Mouse (Mus musculus) gastrocnemius, postnatal 4 days (tissue): ENCODE results near the gene Grin3b. TPM values are rescaled to one million over a fixed set of nuclear protein-coding genes. Genes with fewer than 3 reads are reported as not detected.

Source experiments
- DNase-seq, 2 experiments: peaks; one replicate each; pipeline ENCODE4 v3.0.0; 2021 to 2022; ENCODE audit warnings: low spot score in 2 of 2, mixed read lengths in 2 of 2
- total RNA-seq, 2 experiments: library from RNA; stranded (reverse); gene quantifications; 2 replicates each; pipeline ENCODE4 v1.2.3; 2021

Gene Grin3b
- total RNA-seq, 2 experiments from 2014 or later: 0.10 to 0.27 TPM

DNA sequence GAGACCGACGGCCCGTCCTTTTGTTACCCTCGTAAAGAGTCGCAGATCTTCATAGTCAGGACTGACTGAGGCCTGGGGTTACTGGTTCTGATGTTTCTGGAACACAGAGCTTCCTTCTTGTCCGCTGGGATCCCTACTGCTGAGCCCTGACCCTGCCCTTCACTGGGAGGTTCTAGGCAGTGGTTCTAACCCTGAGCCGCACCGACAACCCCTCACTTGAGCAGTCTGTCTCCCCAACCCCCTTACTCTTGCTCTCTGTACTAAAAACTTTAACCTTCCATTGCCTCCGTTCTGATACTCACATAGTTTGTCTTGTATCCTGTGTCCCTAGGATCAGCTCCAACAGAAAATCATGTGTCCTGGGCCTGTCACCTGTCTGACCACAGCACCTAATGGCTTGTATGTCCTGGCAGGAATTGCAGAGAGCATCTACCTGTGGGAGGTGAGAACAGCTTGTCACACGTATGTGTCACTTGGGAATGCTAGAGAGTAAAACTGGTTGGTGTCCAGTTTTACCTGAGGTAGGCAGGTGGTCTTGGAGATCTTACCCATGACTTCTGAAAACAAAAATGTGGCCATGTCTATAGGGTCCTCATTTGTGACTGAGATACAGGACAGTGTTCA is 9.7 kb upstream of the Grin3b start:
- no peak for DNase-seq

DNA sequence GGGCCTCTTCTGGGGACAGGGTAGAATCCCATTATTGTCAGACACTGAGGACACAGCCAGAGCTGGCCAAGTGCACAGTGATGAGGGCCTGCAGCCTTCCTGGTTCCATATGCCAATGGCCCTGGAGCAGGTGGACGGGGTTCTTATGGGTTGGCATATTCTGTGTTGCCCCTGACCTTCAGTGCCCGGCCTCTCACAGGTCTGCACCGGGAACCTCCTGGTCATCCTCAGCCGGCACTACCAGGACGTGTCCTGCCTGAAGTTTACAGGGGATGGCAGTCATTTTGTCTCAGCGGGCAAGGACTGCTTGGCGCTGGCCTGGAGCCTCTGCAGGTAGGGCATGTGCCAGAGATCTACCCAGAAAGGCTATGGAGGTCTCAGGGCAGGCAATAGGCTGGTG is 5.8 kb upstream of the Grin3b start:
- DNase-seq: no peak

DNA sequence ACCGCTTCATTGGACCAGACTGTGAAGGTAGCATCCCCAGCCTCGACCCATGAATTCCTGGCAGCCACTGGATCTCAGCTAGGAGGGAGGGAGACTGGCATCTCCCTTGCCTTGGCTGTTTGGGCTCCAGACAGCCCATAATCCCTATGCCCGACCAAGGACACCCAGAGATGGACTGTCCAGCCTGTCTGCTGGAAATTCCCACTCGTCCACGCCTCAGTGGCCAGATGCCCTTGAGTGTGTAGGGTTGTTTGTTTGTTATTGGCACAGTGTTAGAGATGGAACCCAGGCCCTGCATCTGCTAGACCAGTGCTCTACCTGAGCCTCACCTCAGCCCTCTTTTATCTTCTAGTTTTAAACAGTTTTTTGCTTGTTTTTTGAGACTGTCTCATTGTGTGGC is 5.2 kb upstream of the Grin3b start:
- no peak for DNase-seq

DNA sequence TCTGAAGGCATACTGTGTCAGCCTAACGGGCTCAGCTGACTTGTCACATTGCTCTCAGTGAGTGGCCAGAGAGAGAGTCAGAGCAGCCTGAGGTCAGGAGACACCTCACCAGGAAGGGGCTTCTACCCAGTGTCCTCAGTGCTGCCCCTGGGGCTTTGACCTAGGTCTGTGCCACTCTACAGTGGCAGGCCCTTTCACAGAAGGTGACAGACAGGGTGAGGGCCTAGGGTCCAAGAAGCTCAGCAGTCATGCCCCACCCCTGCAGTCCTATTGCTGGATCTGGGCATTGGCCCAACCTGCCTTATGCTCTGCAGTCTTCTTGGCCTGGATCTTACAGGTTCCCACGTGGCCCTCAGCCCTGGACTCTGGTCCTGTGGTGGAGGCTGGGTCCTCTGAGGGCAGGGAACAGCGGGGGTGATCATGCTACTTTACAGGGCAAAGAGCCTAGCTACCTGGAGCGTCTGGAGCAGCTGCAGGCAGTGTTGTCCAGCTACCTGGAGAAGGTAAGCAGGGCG is 3.6 kb upstream of the Grin3b start:
- no peak for DNase-seq

DNA sequence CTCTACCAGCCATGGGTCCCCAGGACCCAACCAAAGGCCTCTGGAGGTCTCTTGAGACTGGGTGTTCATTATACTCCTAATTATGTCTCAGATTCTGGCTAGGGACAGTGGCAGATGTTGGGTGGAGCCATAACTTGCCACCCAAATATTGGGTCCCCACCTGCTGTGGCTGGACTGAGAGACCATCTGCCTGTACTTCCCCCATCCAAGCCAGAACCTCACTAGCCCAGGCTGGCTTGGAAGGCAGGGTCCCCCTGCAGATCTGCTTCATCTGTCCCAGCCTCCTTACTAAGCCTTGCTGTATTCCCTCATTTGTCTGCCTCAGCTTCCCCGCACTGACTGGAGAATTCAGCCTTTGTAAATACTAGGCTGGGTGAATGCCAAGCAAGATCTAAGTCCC is 2.3 kb upstream of the Grin3b start:
- DNase-seq: no peak

DNA sequence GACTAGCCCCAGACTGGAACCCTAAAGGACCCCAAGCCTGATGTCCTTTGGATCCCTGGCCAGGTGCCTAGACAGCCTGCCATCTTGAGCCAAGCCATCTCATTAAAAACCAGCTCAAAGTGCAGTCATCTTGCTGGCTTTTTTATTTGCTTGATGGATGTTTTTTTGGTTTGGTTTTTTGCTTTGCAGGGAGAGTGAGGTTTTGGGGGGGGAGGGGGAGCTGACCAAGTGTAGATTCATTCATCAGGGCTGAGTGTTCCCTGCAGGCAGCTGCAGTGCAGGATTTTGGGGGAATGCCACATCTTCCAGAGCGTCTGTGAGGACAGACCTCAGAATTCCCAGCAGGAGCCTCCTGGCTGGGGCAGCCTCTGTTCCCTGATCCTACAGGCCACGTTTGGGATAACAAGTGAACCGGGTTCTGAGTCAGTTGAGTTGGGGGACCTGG is 1.4 kb upstream of the Grin3b start:
- no peak for DNase-seq

DNA sequence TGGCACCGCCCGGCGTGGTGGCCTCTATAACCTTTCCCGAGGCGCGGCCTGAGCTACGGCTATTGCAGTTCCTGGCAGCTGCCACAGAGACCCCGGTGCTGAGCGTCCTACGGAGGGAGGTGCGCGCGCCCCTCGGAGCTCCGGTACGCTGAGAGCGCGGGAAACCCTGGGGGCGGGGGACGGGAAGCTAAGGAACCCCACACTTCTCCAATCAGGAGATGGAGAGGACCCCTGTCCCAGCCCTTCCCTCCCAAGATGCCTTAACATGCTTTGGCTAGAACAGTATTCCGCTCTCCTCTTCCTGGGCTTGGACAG is 625 bp downstream of the Grin3b start:
- DNase-seq: no peak

DNA sequence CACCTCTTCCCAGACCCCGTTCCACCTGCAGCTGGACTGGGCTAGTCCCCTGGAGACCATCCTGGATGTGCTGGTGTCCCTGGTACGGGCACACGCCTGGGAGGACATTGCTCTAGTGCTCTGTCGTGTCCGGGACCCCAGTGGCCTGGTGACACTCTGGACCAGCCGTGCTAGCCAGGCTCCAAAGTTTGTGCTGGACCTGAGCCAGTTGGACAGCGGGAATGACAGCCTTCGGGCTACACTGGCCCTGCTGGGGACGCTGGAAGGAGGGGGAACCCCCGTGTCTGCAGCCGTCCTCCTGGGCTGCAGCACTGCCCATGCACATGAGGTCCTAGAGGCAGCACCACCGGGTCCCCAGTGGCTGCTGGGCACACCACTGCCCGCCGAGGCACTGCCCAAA is 2.3 kb downstream of the Grin3b start:
- DNase-seq: no peak

DNA sequence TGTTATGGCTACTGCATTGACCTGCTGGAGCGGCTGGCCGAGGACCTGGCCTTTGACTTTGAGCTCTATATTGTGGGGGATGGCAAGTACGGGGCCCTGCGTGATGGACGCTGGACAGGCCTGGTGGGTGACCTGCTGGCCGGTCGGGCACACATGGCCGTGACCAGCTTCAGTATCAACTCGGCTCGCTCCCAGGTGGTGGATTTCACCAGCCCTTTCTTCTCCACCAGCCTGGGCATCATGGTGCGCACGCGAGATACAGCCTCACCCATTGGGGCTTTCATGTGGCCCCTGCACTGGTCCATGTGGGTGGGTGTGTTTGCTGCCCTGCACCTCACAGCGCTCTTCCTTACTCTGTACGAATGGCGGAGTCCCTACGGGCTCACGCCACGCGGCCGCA is 3.6 kb downstream of the Grin3b start:
- no peak for DNase-seq

DNA sequence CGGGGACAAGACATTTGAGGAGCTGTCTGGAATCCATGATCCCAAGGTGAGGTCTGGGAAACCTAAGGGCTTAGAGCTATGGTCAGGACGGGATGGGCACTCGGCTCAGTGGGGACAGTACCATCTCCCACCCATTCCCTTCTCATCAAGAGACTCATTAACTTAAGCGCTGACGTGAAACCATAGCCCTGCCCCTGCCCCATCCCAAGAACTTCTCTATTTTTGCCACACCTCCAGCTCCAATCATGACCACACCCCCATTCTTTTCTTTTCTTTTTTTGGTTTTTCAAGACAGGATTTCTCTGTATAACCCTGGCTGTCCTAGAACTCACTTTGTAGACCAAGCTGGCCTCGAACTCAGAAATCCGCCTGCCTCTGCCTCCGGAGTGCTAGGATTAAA is 4.2 kb downstream of the Grin3b start:
- DNase-seq: no peak

DNA sequence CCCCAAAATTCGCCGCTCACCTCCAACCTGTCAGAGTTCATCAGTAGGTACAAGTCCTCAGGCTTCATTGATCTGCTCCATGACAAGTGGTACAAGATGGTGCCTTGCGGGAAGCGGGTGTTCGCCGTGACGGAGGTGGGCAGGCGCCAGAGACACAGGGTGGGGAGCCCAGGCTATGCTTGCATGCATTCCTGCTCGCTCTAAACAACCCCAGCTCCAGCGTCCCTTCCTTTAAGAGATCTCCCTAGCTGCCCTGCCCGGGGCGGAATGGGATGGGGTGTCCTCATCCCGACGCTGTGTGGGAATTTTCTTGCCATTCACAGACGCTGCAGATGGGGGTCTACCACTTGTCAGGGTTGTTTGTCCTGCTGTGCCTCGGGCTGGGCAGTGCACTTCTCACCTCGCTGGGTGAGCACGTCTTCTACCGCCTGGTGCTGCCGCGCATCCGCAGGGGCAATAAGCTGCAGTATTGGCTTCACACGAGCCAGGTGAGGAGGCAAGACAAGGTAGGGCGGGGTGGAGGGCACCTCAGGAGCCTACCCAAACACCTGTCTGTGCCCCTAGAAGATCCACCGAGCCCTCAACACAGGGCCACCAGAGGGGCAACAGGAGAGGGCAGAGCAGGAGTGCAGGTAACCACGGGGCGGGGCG is 5.7 kb downstream of the Grin3b start:
- no peak for DNase-seq

DNA sequence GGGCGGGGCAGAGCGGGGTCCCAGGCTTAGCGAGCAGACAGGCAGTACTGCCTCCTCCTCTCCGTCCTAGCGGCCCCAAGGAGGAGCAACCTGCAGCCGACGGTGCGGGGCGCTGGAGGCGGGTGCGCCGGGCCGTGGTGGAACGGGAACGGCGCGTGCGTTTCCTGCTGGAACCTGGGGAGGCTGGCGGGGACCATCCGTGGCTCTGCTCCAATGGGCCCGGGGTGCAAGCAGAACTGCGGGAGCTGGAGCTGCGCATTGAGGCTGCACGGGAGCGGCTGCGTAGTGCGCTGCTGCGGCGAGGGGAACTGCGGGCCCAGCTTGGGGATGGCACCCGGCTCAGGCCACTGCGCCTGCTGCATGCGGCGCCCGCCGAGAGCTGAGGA is 6.2 kb downstream of the Grin3b start:
- no peak for DNase-seq

DNA sequence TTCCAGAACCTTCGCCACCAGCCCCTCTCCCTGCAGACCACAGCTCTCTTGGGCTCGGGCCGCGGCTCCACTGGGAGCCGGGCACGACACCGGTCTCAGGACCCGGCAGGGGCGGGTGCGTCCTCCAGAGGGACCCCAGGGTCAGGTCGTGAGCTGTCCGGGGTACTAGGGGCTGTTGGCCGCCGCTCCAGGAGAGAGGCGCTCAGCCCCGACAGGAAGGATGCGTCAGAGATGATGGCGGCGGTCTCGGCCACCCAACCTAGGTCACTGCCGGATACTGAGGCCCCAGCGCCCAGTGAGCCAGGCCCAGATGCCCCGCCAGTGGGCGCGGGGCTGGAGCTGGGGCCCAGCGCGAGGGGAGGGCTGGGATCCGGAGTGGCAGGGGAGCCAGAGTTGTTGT is 6.8 kb downstream of the Grin3b start:
- DNase-seq: no peak

DNA sequence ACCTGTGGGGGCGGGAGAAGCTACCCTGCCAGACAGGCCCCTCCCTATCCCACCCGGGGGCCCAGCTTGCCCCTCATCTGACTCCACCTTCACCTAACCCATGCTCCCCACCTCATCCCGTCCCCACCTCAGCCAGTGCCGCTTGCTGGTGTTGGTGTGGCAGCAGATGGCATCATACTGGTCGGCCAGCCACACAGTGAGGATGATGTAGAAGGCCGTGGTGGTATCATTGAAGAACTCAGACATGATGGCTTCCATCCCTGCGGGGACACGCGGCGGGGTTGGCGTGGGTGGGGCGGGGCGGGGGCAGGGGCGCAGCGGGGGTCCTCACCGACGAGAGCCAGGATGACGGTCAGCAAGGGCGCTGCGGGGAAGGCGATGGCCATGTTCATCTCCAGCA is 7.5 kb downstream of the Grin3b start:
- no peak for DNase-seq

DNA sequence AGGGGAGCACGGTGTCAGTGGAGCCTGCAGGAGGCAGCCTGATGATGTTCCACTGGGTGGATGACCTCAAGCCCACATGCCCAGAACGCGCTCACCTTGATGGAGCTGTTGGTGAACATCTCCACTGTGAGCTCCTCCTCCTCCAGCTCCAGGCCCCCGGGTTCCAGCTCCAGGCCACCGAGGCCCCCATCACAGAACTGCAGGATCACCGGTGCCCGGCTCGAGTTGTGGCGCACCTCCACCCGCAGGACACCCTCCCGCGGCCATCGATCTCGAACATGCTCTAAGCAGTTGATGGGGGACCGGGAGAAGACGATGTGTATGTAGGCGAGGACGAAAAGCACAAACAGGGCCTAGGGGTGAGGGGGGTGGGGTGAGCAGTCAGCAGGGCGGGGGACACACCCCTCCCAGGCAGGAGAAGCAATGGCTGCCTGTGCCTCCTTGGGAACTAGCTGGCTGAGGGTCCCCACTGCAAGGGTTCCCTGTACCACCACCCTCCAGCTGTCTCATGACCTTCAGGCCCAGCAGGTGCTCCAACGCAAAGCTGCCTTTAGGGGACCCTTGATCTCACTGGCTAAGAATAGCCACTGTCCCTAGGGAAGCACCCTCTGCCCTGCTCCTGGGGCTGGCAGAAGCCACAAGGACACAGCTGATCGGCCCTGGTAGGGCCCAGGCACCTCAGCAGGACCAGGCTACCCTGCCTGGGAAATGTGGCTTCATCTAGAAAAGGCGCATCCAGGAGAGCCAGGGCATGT is 9.1 kb downstream of the Grin3b start:
- no peak for DNase-seq

DNA sequence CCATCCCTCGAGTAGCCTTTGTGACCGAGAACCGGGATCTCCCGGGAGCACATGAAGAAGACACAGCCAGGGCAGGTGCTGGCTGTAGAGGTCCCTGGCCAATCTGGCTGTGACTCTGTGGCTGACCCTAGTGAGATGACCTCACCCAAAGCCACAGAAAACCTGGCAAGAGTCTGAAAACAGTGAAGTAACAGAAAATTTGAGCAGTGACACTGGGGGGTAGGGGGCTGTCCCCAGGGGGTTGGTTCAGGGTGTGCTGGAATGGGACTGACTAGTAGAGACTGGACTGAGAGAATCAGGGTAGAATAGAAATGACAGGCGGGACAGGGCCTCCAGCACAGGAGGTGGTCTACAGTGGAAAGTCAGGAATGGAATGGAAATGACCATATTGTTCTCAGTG is 12.7 kb downstream of the Grin3b start:
- DNase-seq: no peak

DNA sequence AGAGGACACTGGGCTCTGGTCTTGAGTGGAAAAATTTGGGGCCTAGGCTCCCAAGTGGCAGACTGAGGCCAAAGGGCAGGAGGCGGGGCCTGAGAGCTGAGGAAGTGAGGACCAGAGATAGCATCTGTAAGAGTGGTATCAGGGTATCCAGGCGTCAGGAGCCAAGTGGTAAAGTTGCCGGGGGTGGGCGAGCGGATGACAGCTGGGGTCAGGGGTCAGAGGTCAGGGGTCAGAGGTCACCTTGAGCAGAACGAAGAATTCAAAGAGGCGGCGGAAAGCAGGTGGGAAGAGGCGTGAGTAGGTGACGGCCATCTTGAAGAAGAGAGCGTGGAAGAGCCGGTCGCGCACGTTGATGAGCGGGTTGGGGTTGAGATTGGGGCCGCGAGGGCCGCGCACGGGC is 13.2 kb downstream of the Grin3b start:
- DNase-seq: peak in 1 of 2 experiments; percentile 60

DNA sequence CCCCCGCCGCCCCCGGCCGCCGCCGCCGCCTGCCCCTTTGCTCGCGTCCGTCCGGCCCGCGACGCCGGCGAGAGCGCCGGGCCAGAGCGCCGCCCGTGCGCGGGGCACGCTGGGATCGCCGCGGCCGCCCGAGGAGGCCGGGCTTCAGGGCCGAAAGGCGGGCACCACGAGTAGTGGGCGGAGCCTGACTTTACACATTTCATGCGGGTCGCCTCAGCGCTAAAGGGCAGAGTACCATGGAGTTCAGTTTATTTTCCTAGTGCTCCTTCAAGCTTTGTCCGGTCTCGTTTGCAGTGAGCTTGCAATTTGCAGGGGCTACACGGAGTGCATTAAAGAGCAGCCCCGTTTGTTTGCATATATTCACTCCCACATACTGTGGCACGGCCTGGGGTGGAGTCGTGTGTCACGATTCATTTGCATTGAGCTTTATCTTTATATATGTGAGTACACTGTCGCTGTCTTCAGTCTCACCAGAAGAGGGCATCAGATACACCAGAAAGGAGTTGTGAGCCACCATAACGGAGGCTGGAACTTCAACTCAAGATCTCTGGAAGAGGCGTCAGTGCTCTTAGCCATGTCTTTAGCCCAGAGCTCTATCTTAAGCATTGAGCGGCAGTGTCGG is 13.8 kb downstream of the Grin3b start, which contains the start of gene Tmem259:
Tmem259 (minus strand) TSS at position 136 of the 622 bp plus-strand sequence.
- peak; percentile 71 to 88 for DNase-seq

DNA sequence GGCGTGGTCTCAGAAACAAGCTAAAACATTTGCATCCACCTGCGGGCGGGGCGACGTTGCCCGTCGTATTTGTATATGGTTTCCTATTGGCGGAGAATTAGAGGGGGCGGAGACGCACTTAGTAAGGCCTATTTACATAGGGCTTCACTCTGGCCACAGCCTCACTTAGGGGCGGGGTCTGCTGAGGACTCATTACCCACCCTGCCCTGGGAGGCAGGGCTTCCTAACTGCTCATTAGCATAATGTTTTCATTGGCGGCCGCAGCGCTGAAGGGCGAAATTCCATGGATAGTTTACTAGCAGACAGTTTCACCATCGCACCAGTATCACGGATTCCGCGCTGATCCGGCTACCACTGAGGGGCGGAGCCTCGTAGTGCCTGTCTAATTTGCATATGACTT is 14.4 kb downstream of the Grin3b start:
- DNase-seq: peak; percentile 75 to 92

DNA sequence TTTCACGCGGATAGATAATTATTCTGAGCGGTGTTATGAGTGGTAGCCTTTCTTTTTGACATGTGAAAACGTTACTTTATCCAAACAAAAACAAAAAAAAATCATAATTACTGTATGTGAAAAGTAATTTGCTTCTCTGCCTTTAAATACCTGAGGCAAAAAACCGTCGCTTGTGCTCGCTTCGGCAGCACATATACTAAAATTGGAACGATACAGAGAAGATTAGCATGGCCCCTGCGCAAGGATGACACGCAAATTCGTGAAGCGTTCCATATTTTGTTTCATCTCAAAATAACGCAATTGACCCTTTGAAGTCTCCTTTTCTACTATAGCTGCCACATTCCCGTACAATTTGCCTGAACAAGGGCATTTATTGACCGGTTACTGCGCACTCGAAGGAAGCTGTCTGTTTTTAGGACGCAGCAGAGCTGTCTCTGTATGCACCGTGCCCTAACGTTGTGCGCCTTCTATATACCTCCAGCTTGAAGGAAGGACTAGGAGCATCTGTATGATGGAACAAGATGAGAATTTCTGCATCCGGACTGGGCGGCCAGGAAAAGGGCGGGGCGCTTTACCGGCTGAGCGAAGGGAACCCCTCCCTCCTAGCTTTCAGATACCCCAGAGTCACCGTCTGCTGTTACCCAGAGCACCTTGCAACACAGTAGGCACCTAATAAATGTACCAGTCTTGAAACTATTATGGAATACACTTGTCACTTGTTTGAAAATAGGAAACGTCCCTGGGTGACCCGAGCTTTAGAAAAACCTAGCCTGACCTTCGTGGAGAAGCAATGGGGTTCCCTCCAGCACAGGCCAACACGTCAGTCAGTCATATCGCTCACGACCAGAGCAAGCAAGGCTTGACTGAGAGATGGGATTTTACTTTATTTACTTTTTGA is 15.1 kb downstream of the Grin3b start:
- DNase-seq: peak in 1 of 2 experiments; percentile 60
